ENCODE assay signal across 8 mouse cellular contexts in the genomic region with DNA sequence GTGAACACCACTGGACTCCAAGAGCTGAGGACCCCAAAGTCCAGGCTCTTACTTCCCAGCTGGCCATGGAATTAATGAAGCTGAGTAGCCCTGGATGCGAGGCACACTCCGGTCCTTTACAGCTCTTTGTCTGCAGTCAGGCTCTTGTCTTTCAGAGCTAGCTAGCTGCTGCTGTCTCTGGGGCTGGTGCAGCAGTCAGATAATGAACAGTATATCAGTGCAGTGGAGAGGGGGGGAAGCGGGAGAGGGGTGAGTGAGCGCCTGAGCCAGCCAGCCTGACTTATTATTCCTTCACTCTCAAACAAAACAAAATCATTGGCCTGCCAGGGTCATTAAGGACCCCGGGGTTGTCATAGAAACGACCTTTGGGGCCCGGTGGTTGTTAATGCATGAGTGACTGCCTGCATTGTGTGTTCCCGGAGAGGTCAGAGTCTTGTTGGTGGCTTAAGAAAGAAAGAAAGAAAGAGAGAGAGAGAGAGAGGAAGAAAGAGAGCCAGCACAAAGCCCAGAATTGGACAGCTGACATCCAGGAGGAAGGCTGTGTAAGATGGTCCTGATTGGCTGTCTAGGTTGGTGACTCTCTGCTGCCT.
DNase-seq lines count a peak whose midpoint lies in the region; ATAC-seq and TF ChIP-seq lines count a peak whose summit lies in the region.

No protein-coding gene starts in this region.

- TF ChIP-seq POLR2A in lung, adult 2 months (IDR thresholded peaks at IDR 0.05; ENCODE audit: borderline replicate concordance, extremely low read depth, low read depth, low read length): no peak

- peak; percentile 81 for DNase-seq in lung, embryonic 14.5 days
- no peak for DNase-seq in lung, adult 2 months
- peak; percentile 94 for DNase-seq in embryo, embryonic 11 days
- peak; percentile 79 for DNase-seq in hindbrain, postnatal 0 days (ENCODE audit: low spot score)
- DNase-seq in liver: peak; percentile 33
- no peak for DNase-seq in natural killer cell, adult 2 months (ENCODE audit: low spot score in 2 of 2)
- no peak for DNase-seq in urinary bladder, postnatal 14 days (ENCODE audit: low spot score)

- no peaks in the 10 kb centered on the region for H3K27me3 ChIP-seq in lung, embryonic 14.5 days (ENCODE audit: insufficient read depth, low read length)
- H3K27me3 ChIP-seq in hindbrain, postnatal 0 days (ENCODE audit: insufficient read depth, low read length): no peaks in the 10 kb centered on the region
- no peaks in the 10 kb centered on the region for H3K27me3 ChIP-seq in neural tube, embryonic 14.5 days (ENCODE audit: control insufficient read depth, insufficient read depth, low read length)

- TF ChIP-seq CTCF in lung, embryonic 14.5 days (IDR thresholded peaks at IDR 0.05; ENCODE audit: low read depth): no peak
- no peak for TF ChIP-seq CTCF in lung, adult 2 months (IDR thresholded peaks at IDR 0.05; ENCODE audit: insufficient read depth, low read length)
- TF ChIP-seq CTCF in hindbrain, postnatal 0 days (IDR thresholded peaks at IDR 0.05; ENCODE audit: low read depth): no peak

- no peaks in the 10 kb centered on the region for H3K36me3 ChIP-seq in lung, embryonic 14.5 days (ENCODE audit: insufficient read depth)
- no peaks in the 10 kb centered on the region for H3K36me3 ChIP-seq in hindbrain, postnatal 0 days (ENCODE audit: insufficient read depth, low read length)
- H3K36me3 ChIP-seq in neural tube, embryonic 14.5 days (ENCODE audit: control insufficient read depth, insufficient read depth, low read length): no peaks in the 10 kb centered on the region

- H3K9me3 ChIP-seq in lung, embryonic 14.5 days (ENCODE audit: low read depth, low read length): no peaks in the 10 kb centered on the region
- no peaks in the 10 kb centered on the region for H3K9me3 ChIP-seq in hindbrain, postnatal 0 days (ENCODE audit: low read length)
- no peaks in the 10 kb centered on the region for H3K9me3 ChIP-seq in neural tube, embryonic 14.5 days (ENCODE audit: control insufficient read depth, low read length)

- H3K4me2 ChIP-seq in lung, embryonic 14.5 days: peak overlapping the region; percentile 53
- H3K4me2 ChIP-seq in hindbrain, postnatal 0 days (ENCODE audit: low read depth, low read length): peak overlapping the region; percentile 36
- peak overlapping the region; percentile 37 for H3K4me2 ChIP-seq in neural tube, embryonic 14.5 days (ENCODE audit: low read depth, low read length)

- H3K4me1 ChIP-seq in lung, embryonic 14.5 days (ENCODE audit: insufficient read depth): peaks cover 13% of the 10 kb centered on the region; the same call in 1 of the 2 replicates
- H3K4me1 ChIP-seq in lung, adult 2 months (ENCODE audit: control insufficient read depth, insufficient read depth, low read length): no peaks in the 10 kb centered on the region
- H3K4me1 ChIP-seq in hindbrain, postnatal 0 days (ENCODE audit: insufficient read depth, low read length): peaks cover 13% of the 10 kb centered on the region; the same call in 1 of the 2 replicates
- H3K4me1 ChIP-seq in neural tube, embryonic 14.5 days (ENCODE audit: control insufficient read depth, insufficient read depth, low read length): peaks cover 20% of the 10 kb centered on the region

- 5% methylated on average over 8 of the region's 8 CpGs for WGBS in lung, embryonic 14.5 days
- 26% methylated on average over 8 of the region's 8 CpGs for WGBS in lung, adult 2 months
- WGBS in hindbrain, postnatal 0 days: 2% methylated on average over 8 of the region's 8 CpGs
- 2% methylated on average over 8 of the region's 8 CpGs for WGBS in neural tube, embryonic 14.5 days

- H3K27ac ChIP-seq in lung, embryonic 14.5 days (ENCODE audit: low read depth): peak overlapping the region; percentile 73
- peak overlapping the region; percentile 79 for H3K27ac ChIP-seq in hindbrain, postnatal 0 days
- H3K27ac ChIP-seq in neural tube, embryonic 14.5 days (ENCODE audit: low read depth, low read length): peak overlapping the region; percentile 96

- ATAC-seq in lung, embryonic 14.5 days (ENCODE audit: insufficient read depth): peak; percentile 87
- peak; percentile 91 for ATAC-seq in hindbrain, postnatal 0 days
- ATAC-seq in neural tube, embryonic 14.5 days (ENCODE audit: low read depth): peak; percentile 94

- H3K4me3 ChIP-seq in lung, embryonic 14.5 days (ENCODE audit: low read depth, low read length): no peak overlapping the region; the same call in 1 of the 2 replicates
- no peak overlapping the region for H3K4me3 ChIP-seq in lung, adult 2 months (replicated peaks; ENCODE audit: extremely low read depth, low read depth, low read length)
- no peak overlapping the region for H3K4me3 ChIP-seq in hindbrain, postnatal 0 days (ENCODE audit: low read length)
- no peak overlapping the region; the same call in 1 of the 2 replicates for H3K4me3 ChIP-seq in neural tube, embryonic 14.5 days (ENCODE audit: low read depth, low read length)

- H3K9ac ChIP-seq in lung, embryonic 14.5 days: no peak overlapping the region; the same call in 1 of the 2 replicates
- peak overlapping the region; percentile 30 for H3K9ac ChIP-seq in hindbrain, postnatal 0 days (replicated peaks; ENCODE audit: low read length)
- H3K9ac ChIP-seq in neural tube, embryonic 14.5 days (replicated peaks; ENCODE audit: low read depth, low read length): peak overlapping the region; percentile 47

Comparison
In these comparisons a context has a peak if more than half of its experiments do, and no peak if none do; other contexts are left out.
1. DNase-seq: peak in lung, embryonic 14.5 days (single experiment), embryo, embryonic 11 days (single experiment), hindbrain, postnatal 0 days (single experiment) and liver (single experiment); none in lung, adult 2 months (single experiment), natural killer cell, adult 2 months (0 of 2) and urinary bladder, postnatal 14 days (single experiment).
2. Peak in every context shown above with its lines, with median percentiles within 50 percentile points of each other: ATAC-seq, H3K27ac ChIP-seq and H3K4me2 ChIP-seq.